7 mouse cellular contexts compared by ENCODE assay signal in genomic region chr16:56038090-56038489, GRCm38 (mm10). TPM values are rescaled to one million over a fixed set of nuclear protein-coding genes. Genes with fewer than 3 reads are reported as not detected.
DNase-seq lines count a peak whose midpoint lies in the region; ATAC-seq and TF ChIP-seq lines count a peak whose summit lies in the region.

No protein-coding gene starts in this region.

- no peaks in the 10 kb centered on the region for H3K27me3 ChIP-seq in lung, postnatal 0 days (replicated peaks; ENCODE audit: insufficient read depth, low read length)
- no peaks in the 10 kb centered on the region for H3K27me3 ChIP-seq in forebrain, embryonic 11.5 days (ENCODE audit: control insufficient read depth, insufficient read depth, low read length)
- no peaks in the 10 kb centered on the region for H3K27me3 ChIP-seq in limb, embryonic 12.5 days
- H3K27me3 ChIP-seq in small intestine, adult 2 months (ENCODE audit: control insufficient read depth, insufficient read depth, low read length): no peaks in the 10 kb centered on the region

- DNase-seq in lung, postnatal 0 days (ENCODE audit: low spot score): no peak
- no peak for DNase-seq in lung, postnatal 36 days
- DNase-seq in forebrain, embryonic 11.5 days (ENCODE audit: low spot score): no peak
- DNase-seq in right cerebral cortex, postnatal 10 days (ENCODE audit: low spot score in 2 of 2): no peak
- DNase-seq in spleen, postnatal 36 days (ENCODE audit: low spot score in 2 of 2): no peak

- ATAC-seq in lung, postnatal 0 days: peak; percentile 1; the same call in 1 of the 2 replicates
- peak; percentile 57 for ATAC-seq in forebrain, embryonic 11.5 days (replicated peaks; ENCODE audit: low FRiP score)
- peak; percentile 14; the same call in 1 of the 2 replicates for ATAC-seq in limb, embryonic 12.5 days (ENCODE audit: insufficient number of reproducible peaks, insufficient read depth, low FRiP score, low TSS enrichment, low read depth)

- WGBS in lung, postnatal 0 days: 26% methylated on average over 8 of the region's 8 CpGs
- 33% methylated on average over 8 of the region's 8 CpGs for WGBS in forebrain, embryonic 11.5 days
- 33% methylated on average over 8 of the region's 8 CpGs for WGBS in limb, embryonic 12.5 days
- WGBS in small intestine, adult 2 months: 21% methylated on average over 8 of the region's 8 CpGs

- H3K9ac ChIP-seq in lung, postnatal 0 days (replicated peaks; ENCODE audit: low read depth): peak overlapping the region; percentile 80
- peak overlapping the region; percentile 74 for H3K9ac ChIP-seq in forebrain, embryonic 11.5 days (ENCODE audit: low read length)
- peak overlapping the region; percentile 78 for H3K9ac ChIP-seq in limb, embryonic 12.5 days (replicated peaks)

- no peaks in the 10 kb centered on the region for H3K36me3 ChIP-seq in lung, postnatal 0 days (ENCODE audit: insufficient read depth, low read length)
- no peaks in the 10 kb centered on the region for H3K36me3 ChIP-seq in forebrain, embryonic 11.5 days (ENCODE audit: control insufficient read depth, insufficient read depth, low read length)
- peaks cover 23% of the 10 kb centered on the region for H3K36me3 ChIP-seq in limb, embryonic 12.5 days
- H3K36me3 ChIP-seq in small intestine, adult 2 months (ENCODE audit: control insufficient read depth, insufficient read depth, low read length): peaks cover 9% of the 10 kb centered on the region

- TF ChIP-seq EP300 in lung, postnatal 0 days (IDR thresholded peaks at IDR 0.05): no peak

- H3K4me2 ChIP-seq in lung, postnatal 0 days (replicated peaks; ENCODE audit: low read depth, low read length): peak overlapping the region; percentile 62
- H3K4me2 ChIP-seq in forebrain, embryonic 11.5 days (ENCODE audit: low read depth, low read length, severe bottlenecking): peak overlapping the region; percentile 57
- H3K4me2 ChIP-seq in limb, embryonic 12.5 days: peak overlapping the region; percentile 73

- no peaks in the 10 kb centered on the region for H3K9me3 ChIP-seq in lung, postnatal 0 days (ENCODE audit: low read length)
- H3K9me3 ChIP-seq in forebrain, embryonic 11.5 days (ENCODE audit: control insufficient read depth, low read length): no peaks in the 10 kb centered on the region
- H3K9me3 ChIP-seq in limb, embryonic 12.5 days: no peaks in the 10 kb centered on the region

- H3K27ac ChIP-seq in lung, postnatal 0 days (ENCODE audit: low read length): peak overlapping the region; percentile 92
- H3K27ac ChIP-seq in forebrain, embryonic 11.5 days (ENCODE audit: low read depth, low read length): peak overlapping the region; percentile 65
- peak overlapping the region; percentile 91 for H3K27ac ChIP-seq in limb, embryonic 12.5 days
- peak overlapping the region; percentile 88 for H3K27ac ChIP-seq in small intestine, adult 2 months (ENCODE audit: insufficient read depth, low read depth, low read length)

- H3K4me3 ChIP-seq in lung, postnatal 0 days (ENCODE audit: low read depth, low read length): peak overlapping the region; percentile 84
- H3K4me3 ChIP-seq in forebrain, embryonic 11.5 days (ENCODE audit: low read depth, low read length): peak overlapping the region; percentile 84
- peak overlapping the region; percentile 79 for H3K4me3 ChIP-seq in limb, embryonic 12.5 days (replicated peaks)
- H3K4me3 ChIP-seq in small intestine, adult 2 months (ENCODE audit: low read depth, low read length): peak overlapping the region; percentile 87

- no peak for TF ChIP-seq POLR2A in small intestine, adult 2 months (IDR thresholded peaks at IDR 0.05; ENCODE audit: low read depth, low read length)

- TF ChIP-seq CTCF in lung, postnatal 0 days (IDR thresholded peaks at IDR 0.05): no peak
- TF ChIP-seq CTCF in small intestine, adult 2 months (IDR thresholded peaks at IDR 0.05; ENCODE audit: extremely low read depth, insufficient read length, insufficient replicate concordance, low read depth, low read length): no peak

- H3K4me1 ChIP-seq in lung, postnatal 0 days (ENCODE audit: insufficient read depth, low read depth, low read length): peaks cover 6% of the 10 kb centered on the region; the same call in 1 of the 2 replicates
- H3K4me1 ChIP-seq in forebrain, embryonic 11.5 days (replicated peaks; ENCODE audit: control insufficient read depth, insufficient read depth, low read length): 0 out of 2 replicates have a peak, but pooled peaks cover 5% of the 10 kb centered on the region
- H3K4me1 ChIP-seq in limb, embryonic 12.5 days (replicated peaks): peaks cover 12% of the 10 kb centered on the region
- peaks cover 3% of the 10 kb centered on the region; the same call in 1 of the 2 replicates for H3K4me1 ChIP-seq in small intestine, adult 2 months (ENCODE audit: control insufficient read depth, insufficient read depth, insufficient read length, low read length)

RNA-seq across cellular contexts. Expression of gene Trmt10c, which starts 0.5 kb away (rescaled TPM):
- 13.0 and 16.0 TPM in 2 replicates for polyA plus RNA-seq in lung, postnatal 0 days (2015; fragmentation: Nextera tagmentation; extraction: Ambion mirVana)
- 31.2 and 33.6 TPM in 2 replicates for polyA plus RNA-seq in forebrain, embryonic 11.5 days (2014; fragmentation: Nextera tagmentation; extraction: Ambion mirVana)
- 30.3 and 31.0 TPM in 2 replicates for polyA plus RNA-seq in limb, embryonic 12.5 days (2016; fragmentation: Nextera tagmentation; extraction: Ambion mirVana)
- 1.6 and 1.7 TPM in 2 replicates for polyA plus RNA-seq in small intestine, adult 2 months (2012; rRNA removed)

RNA-seq across cellular contexts. Expression of gene Pcnp, which starts 8.6 kb away (rescaled TPM):
- polyA plus RNA-seq in lung, postnatal 0 days (2015; fragmentation: Nextera tagmentation; extraction: Ambion mirVana): 166 and 175 TPM in 2 replicates
- polyA plus RNA-seq in forebrain, embryonic 11.5 days (2014; fragmentation: Nextera tagmentation; extraction: Ambion mirVana): 332 and 372 TPM in 2 replicates
- 283 and 297 TPM in 2 replicates for polyA plus RNA-seq in limb, embryonic 12.5 days (2016; fragmentation: Nextera tagmentation; extraction: Ambion mirVana)
- 1.1 and 2.9 TPM in 2 replicates for polyA plus RNA-seq in small intestine, adult 2 months (2012; rRNA removed)

RNA-seq across cellular contexts. Expression of gene Senp7, which starts 10.0 kb away (rescaled TPM):
- polyA plus RNA-seq in lung, postnatal 0 days (2015; fragmentation: Nextera tagmentation; extraction: Ambion mirVana): 19.9 and 21.2 TPM in 2 replicates
- polyA plus RNA-seq in forebrain, embryonic 11.5 days (2014; fragmentation: Nextera tagmentation; extraction: Ambion mirVana): 37.6 and 41.4 TPM in 2 replicates
- polyA plus RNA-seq in limb, embryonic 12.5 days (2016; fragmentation: Nextera tagmentation; extraction: Ambion mirVana): 39.2 and 43.1 TPM in 2 replicates
- 0.32 and 0.72 TPM in 2 replicates for polyA plus RNA-seq in small intestine, adult 2 months (2012; rRNA removed)

Comparison
In these comparisons a context has a peak if more than half of its experiments do, and no peak if none do; other contexts are left out.
1. ATAC-seq: peak in every context shown above with its lines; median percentile 57 in forebrain, embryonic 11.5 days; 14 in limb, embryonic 12.5 days; 1 in lung, postnatal 0 days.
2. RNA of gene Pcnp, which starts 8.6 kb away (polyA plus RNA-seq): 332 to 372 TPM in forebrain, embryonic 11.5 days, 283 to 297 TPM in limb, embryonic 12.5 days and 166 to 175 TPM in lung, postnatal 0 days; 1.1 to 2.9 TPM in small intestine, adult 2 months; every median in the first group is over 10 times any median in the second.
3. RNA of gene Senp7, which starts 10.0 kb away (polyA plus RNA-seq): 37.6 to 41.4 TPM in forebrain, embryonic 11.5 days, 39.2 to 43.1 TPM in limb, embryonic 12.5 days and 19.9 to 21.2 TPM in lung, postnatal 0 days; 0.32 to 0.72 TPM in small intestine, adult 2 months; every median in the first group is over 10 times any median in the second.
4. Peak in every context shown above with its lines, with median percentiles within 50 percentile points of each other: H3K27ac ChIP-seq, H3K4me2 ChIP-seq, H3K4me3 ChIP-seq and H3K9ac ChIP-seq.